In the genomic region with DNA sequence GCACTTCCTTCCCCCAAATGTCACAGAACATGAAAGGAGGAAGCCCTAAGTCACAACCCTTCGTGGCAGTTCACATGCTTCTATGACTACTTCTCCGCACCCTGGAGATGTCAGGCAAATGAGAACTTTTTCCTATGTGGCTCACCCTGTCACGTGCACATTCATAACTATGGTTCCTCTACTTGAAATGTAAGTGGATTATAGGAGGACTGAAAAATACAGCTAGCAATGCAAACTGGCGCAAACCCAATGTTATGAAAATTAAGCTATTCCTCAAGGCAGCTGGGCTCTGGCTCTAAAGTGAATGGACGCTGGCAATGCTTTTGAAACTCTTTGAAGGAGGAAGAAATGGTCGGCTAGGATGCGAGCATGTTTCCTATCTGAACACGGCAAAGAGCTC, we compare ENCODE assay signal across 14 mouse cellular contexts. TPM values are rescaled to one million over a fixed set of nuclear protein-coding genes. Genes with fewer than 3 reads are reported as not detected.
DNase-seq lines count a peak whose midpoint lies in the region; ATAC-seq and TF ChIP-seq lines count a peak whose summit lies in the region.
"Had no signal": no experiment of that assay in that cellular context is flagged by ENCODE, and none has a peak within 500 bp of the region (broad histone marks: within the 10 kb centered on the region; RNA-seq: fewer than 3 reads in every experiment).

No protein-coding gene starts in this region.

- TF ChIP-seq CTCF in brain, embryonic 14.5 days (IDR thresholded peaks at IDR 0.05; ENCODE audit: borderline replicate concordance, extremely low read depth, insufficient read depth, insufficient read length), result no peak
- no peak for TF ChIP-seq CTCF in midbrain, postnatal 0 days (IDR thresholded peaks at IDR 0.05)

- no peaks in the 10 kb centered on the region for H3K9me3 ChIP-seq in heart, embryonic 13.5 days
- no peaks in the 10 kb centered on the region for H3K9me3 ChIP-seq in midbrain, embryonic 11.5 days (ENCODE audit: control insufficient read depth, low read length)
- no peaks in the 10 kb centered on the region for H3K9me3 ChIP-seq in midbrain, embryonic 10.5 days (replicated peaks)
- no peaks in the 10 kb centered on the region for H3K9me3 ChIP-seq in midbrain, postnatal 0 days (ENCODE audit: low read length)

- H3K27ac ChIP-seq in heart, embryonic 13.5 days (replicated peaks), result peak overlapping the region; percentile 5; the same call in 1 of the 2 replicates
- no peak overlapping the region for H3K27ac ChIP-seq in midbrain, embryonic 11.5 days (ENCODE audit: low read depth, low read length)
- H3K27ac ChIP-seq in midbrain, embryonic 10.5 days (replicated peaks), result no peak overlapping the region
- H3K27ac ChIP-seq in midbrain, postnatal 0 days (ENCODE audit: low read depth, low read length), result no peak overlapping the region
- H3K27ac ChIP-seq: liver, embryonic 14.5 days had no signal

- no peak for TF ChIP-seq POLR2A in brain, embryonic 14.5 days (IDR thresholded peaks at IDR 0.05; ENCODE audit: borderline replicate concordance, extremely low read depth, insufficient read depth, insufficient read length, poor library complexity, severe bottlenecking)

- intact Hi-C loops in heart, postnatal 10 days (cut with DNase I), result loop anchor here (2.0 kb wide), 1 partner anchor 15 kb away; no protein-coding TSS in a partner anchor

- no peaks in the 10 kb centered on the region for H3K27me3 ChIP-seq in heart, embryonic 13.5 days (replicated peaks)
- H3K27me3 ChIP-seq in midbrain, embryonic 11.5 days (ENCODE audit: control insufficient read depth, insufficient read depth, low read length), result no peaks in the 10 kb centered on the region
- no peaks in the 10 kb centered on the region for H3K27me3 ChIP-seq in midbrain, embryonic 10.5 days (ENCODE audit: low read depth, poor library complexity, severe bottlenecking)
- H3K27me3 ChIP-seq in midbrain, postnatal 0 days (ENCODE audit: insufficient read depth, low read length), result no peaks in the 10 kb centered on the region

- peaks cover 6% of the 10 kb centered on the region for H3K36me3 ChIP-seq in heart, embryonic 13.5 days
- H3K36me3 ChIP-seq in midbrain, embryonic 11.5 days (ENCODE audit: control insufficient read depth, insufficient read depth, low read length), result no peaks in the 10 kb centered on the region
- peaks cover 21% of the 10 kb centered on the region; the same call in 1 of the 2 replicates for H3K36me3 ChIP-seq in midbrain, embryonic 10.5 days
- no peaks in the 10 kb centered on the region for H3K36me3 ChIP-seq in midbrain, postnatal 0 days (ENCODE audit: insufficient read depth, low read length)

- 33% methylated on average over 8 of the region's 8 CpGs for WGBS in heart, embryonic 13.5 days
- WGBS in midbrain, embryonic 11.5 days, result 41% methylated on average over 8 of the region's 8 CpGs
- 58% methylated on average over 8 of the region's 8 CpGs for WGBS in midbrain, embryonic 10.5 days
- WGBS in midbrain, postnatal 0 days, result 21% methylated on average over 8 of the region's 8 CpGs

- H3K4me3 ChIP-seq in heart, embryonic 13.5 days, result no peak overlapping the region
- H3K4me3 ChIP-seq in midbrain, embryonic 11.5 days (ENCODE audit: low read depth, low read length), result no peak overlapping the region
- H3K4me3 ChIP-seq in midbrain, embryonic 10.5 days, result no peak overlapping the region
- H3K4me3 ChIP-seq in midbrain, postnatal 0 days (ENCODE audit: low read depth, low read length), result no peak overlapping the region
- H3K4me3 ChIP-seq: myocyte had no signal

- DNase-seq in heart, postnatal 10 days, result no peak
- DNase-seq in midbrain, embryonic 11.5 days (ENCODE audit: low spot score, missing footprints), result peak; percentile 72
- no peak for DNase-seq in midbrain, embryonic 10.5 days (ENCODE audit: low spot score)
- peak; percentile 61 for DNase-seq in brain, embryonic 14.5 days (ENCODE audit: low read depth)
- peak; percentile 21 for DNase-seq in midbrain, postnatal 0 days (ENCODE audit: low spot score)
- no peak for DNase-seq in natural killer cell, adult 2 months (ENCODE audit: low spot score in 2 of 2)
- DNase-seq: gastrocnemius, postnatal 10 days; heart, postnatal 14 days; kidney, postnatal 4 days; retina, postnatal 1 day; thymus, postnatal 25 days had no signal

- peak overlapping the region; percentile 28; the same call in 1 of the 2 replicates for H3K9ac ChIP-seq in heart, embryonic 13.5 days
- no peak overlapping the region for H3K9ac ChIP-seq in midbrain, embryonic 11.5 days (ENCODE audit: low read length)
- H3K9ac ChIP-seq in midbrain, postnatal 0 days (replicated peaks; ENCODE audit: low read length, poor library complexity, severe bottlenecking), result no peak overlapping the region
- H3K9ac ChIP-seq: liver, embryonic 14.5 days had no signal

- H3K4me1 ChIP-seq in heart, embryonic 13.5 days, result peaks cover 76% of the 10 kb centered on the region
- H3K4me1 ChIP-seq in midbrain, embryonic 11.5 days (ENCODE audit: control insufficient read depth, insufficient read depth, low read length), result peaks cover 5% of the 10 kb centered on the region; the same call in 1 of the 2 replicates
- peaks cover 54% of the 10 kb centered on the region for H3K4me1 ChIP-seq in midbrain, embryonic 10.5 days
- peaks cover 3% of the 10 kb centered on the region; the same call in 1 of the 2 replicates for H3K4me1 ChIP-seq in midbrain, postnatal 0 days (ENCODE audit: insufficient read depth, low read length)

- ATAC-seq in heart, embryonic 13.5 days (ENCODE audit: extremely low read depth, insufficient number of reproducible peaks, low FRiP score, low TSS enrichment), result no peak
- ATAC-seq in midbrain, embryonic 11.5 days (ENCODE audit: low FRiP score), result 0 out of 2 replicates have a peak, but pooled peaks have one; percentile 4
- ATAC-seq in midbrain, postnatal 0 days (ENCODE audit: low FRiP score), result no peak

- 0 out of 2 replicates have a peak overlapping the region, but pooled peaks have one; percentile 13 for H3K4me2 ChIP-seq in heart, embryonic 13.5 days
- H3K4me2 ChIP-seq in midbrain, embryonic 11.5 days, result no peak overlapping the region
- peak overlapping the region; percentile 3; the same call in 1 of the 2 replicates for H3K4me2 ChIP-seq in midbrain, postnatal 0 days (ENCODE audit: low read depth, low read length, poor library complexity, severe bottlenecking)

RNA-seq across cellular contexts. Expression of a gene that starts 8.1 kb away (rescaled TPM):
- polyA plus RNA-seq in heart, embryonic 13.5 days (2015; fragmentation: Nextera tagmentation; extraction: Ambion mirVana), result 33.5 and 33.7 TPM in 2 replicates
- total RNA-seq in heart, postnatal 10 days (2021), result 10 to 100 TPM; 62.5 to 74.8 TPM
- 104 and 105 TPM in 2 replicates for polyA plus RNA-seq in midbrain, embryonic 11.5 days (2014; fragmentation: Nextera tagmentation; extraction: Ambion mirVana)
- polyA plus RNA-seq in midbrain, embryonic 10.5 days (2016; fragmentation: Nextera tagmentation; extraction: Ambion mirVana), result 73.0 and 78.9 TPM in 2 replicates
- polyA plus RNA-seq in brain, embryonic 14.5 days (2012; rRNA removed), result 57.9 and 59.1 TPM in 2 replicates
- 33.5 and 45.5 TPM in 2 replicates for total RNA-seq in midbrain, postnatal 0 days (2014; rRNA removed)
- polyA plus RNA-seq in midbrain, postnatal 0 days (2015; fragmentation: Nextera tagmentation; extraction: Ambion mirVana), result 39.5 and 41.0 TPM in 2 replicates

Comparison
In these comparisons a context has a peak if more than half of its experiments do, and no peak if none do; other contexts are left out.
1. DNase-seq: peak in midbrain, embryonic 11.5 days (single experiment), brain, embryonic 14.5 days (single experiment) and midbrain, postnatal 0 days (single experiment); none in heart, postnatal 10 days (0 of 2), midbrain, embryonic 10.5 days (single experiment) and natural killer cell, adult 2 months (0 of 2).